Mouse (Mus musculus) hindbrain, embryonic 13.5 days (tissue): Measurements from ENCODE around the gene Sohlh1. TPM values are rescaled to one million over a fixed set of nuclear protein-coding genes. Genes with fewer than 3 reads are reported as not detected.

ENCODE experiments used
- ATAC-seq: fragments of 200-750 bp; cut with Nextera tagmentation; 2 replicates; pipeline ENCODE4 v1.8.0; 2017; ENCODE audit warnings: moderate TSS enrichment; ENCODE audit not compliant: low FRiP score
- H3K27ac ChIP-seq: fragments of 300-500 bp; sonication (generic); 2 replicates; pipeline ENCODE4 v1.5.1; 2015; ENCODE audit warnings: inconsistent platforms, mild to moderate bottlenecking, moderate library complexity
- H3K27me3 ChIP-seq: fragments of 300-500 bp; sonication (generic); 2 replicates; pipeline ENCODE4 v1.6.1; 2015; ENCODE audit warnings: mild to moderate bottlenecking, inconsistent platforms
- H3K36me3 ChIP-seq: fragments of 300-500 bp; sonication (generic); 2 replicates; pipeline ENCODE4 v1.6.1; 2015; ENCODE audit warnings: mild to moderate bottlenecking, inconsistent platforms
- H3K4me1 ChIP-seq: fragments of 300-500 bp; sonication (generic); replicated peaks from 2 replicates; pipeline ENCODE4 v1.6.1; 2015; ENCODE audit warnings: inconsistent platforms
- H3K4me2 ChIP-seq: fragments of 300-500 bp; sonication (generic); 2 replicates; pipeline ENCODE4 v1.6.1; 2015; ENCODE audit warnings: inconsistent platforms, mild to moderate bottlenecking, moderate library complexity
- H3K4me3 ChIP-seq: fragments of 300-500 bp; sonication (generic); 2 replicates; pipeline ENCODE4 v1.5.1; 2015; ENCODE audit warnings: mild to moderate bottlenecking, inconsistent platforms
- H3K9ac ChIP-seq: fragments of 300-500 bp; sonication (generic); 2 replicates; pipeline ENCODE4 v1.6.1; 2015; ENCODE audit warnings: mild to moderate bottlenecking, inconsistent platforms
- H3K9me3 ChIP-seq: fragments of 300-500 bp; sonication (generic); 2 replicates; pipeline ENCODE4 v1.6.1; 2016; ENCODE audit warnings: inconsistent platforms
- WGBS: fragments of 180-500 bp; shearing (Covaris S2); methylation state at CpG from one replicate; pipeline ENCODE4 v1.1.7; 2015; 5-methylcytosine and 5-hydroxymethylcytosine counted together
- polyA plus RNA-seq: library from polyadenylated mRNA; unstranded; fragments of >200 nt; fragmentation: Nextera tagmentation; extraction: Ambion mirVana; gene quantifications from 2 replicates; pipeline ENCODE4 v1.2.1, GENCODE M21; 2015

Gene Sohlh1
- polyA plus RNA-seq, 1 experiment from 2014 or later, result not detected

GRCm38 (mm10) chr2:25863337-25864131 lies 16.5 kb upstream of the Sohlh1 start, which contains the start of gene Kcnt1:
Gene Kcnt1 (plus strand): TSS chr2:25863734.
- H3K4me1 ChIP-seq, result peaks cover 44% of the 10 kb centered on the region
- under 1% methylated on average over 45 of the region's 53 CpGs for WGBS
- H3K4me2 ChIP-seq, result peak within 1 kb of the TSS; percentile 97
- ATAC-seq, result peak; percentile 62; the same call in 1 of the 2 replicates
- H3K27ac ChIP-seq, result no peak within 1 kb of the TSS
- H3K27me3 ChIP-seq, result peaks cover 43% of the 10 kb centered on the region
- no peaks in the 10 kb centered on the region for H3K9me3 ChIP-seq
- peak within 1 kb of the TSS; percentile 57 for H3K4me3 ChIP-seq
- peak within 1 kb of the TSS; percentile 74 for H3K9ac ChIP-seq
- H3K36me3 ChIP-seq, result no peaks in the 10 kb centered on the region

- peak overlapping the region; percentile 97 for H3K4me2 ChIP-seq
- no peak for ATAC-seq
- peak overlapping the region; percentile 57 for H3K4me3 ChIP-seq
- H3K27ac ChIP-seq, result no peak overlapping the region
- H3K36me3 ChIP-seq, result no peaks in the 10 kb centered on the region
- H3K9ac ChIP-seq, result no peak overlapping the region
- H3K4me1 ChIP-seq, result peaks cover 44% of the 10 kb centered on the region
- 69% methylated on average over 5 of the region's 5 CpGs for WGBS
- H3K9me3 ChIP-seq, result no peaks in the 10 kb centered on the region
- H3K27me3 ChIP-seq, result peaks cover 43% of the 10 kb centered on the region
Measured at GRCm38 (mm10) chr2:25862696-25863270, 15.7 kb upstream of the Sohlh1 start.

GRCm38 (mm10) chr2:25862038-25862437 lies 15.0 kb upstream of the Sohlh1 start:
- peaks cover 44% of the 10 kb centered on the region for H3K4me1 ChIP-seq
- H3K36me3 ChIP-seq, result no peaks in the 10 kb centered on the region
- no peaks in the 10 kb centered on the region for H3K9me3 ChIP-seq
- WGBS, result 73% methylated on average over 2 of the region's 2 CpGs
- H3K4me3 ChIP-seq, result no peak overlapping the region
- no peak for ATAC-seq
- no peak overlapping the region for H3K27ac ChIP-seq
- H3K27me3 ChIP-seq, result peaks cover 43% of the 10 kb centered on the region
- no peak overlapping the region for H3K9ac ChIP-seq
- H3K4me2 ChIP-seq, result no peak overlapping the region

GRCm38 (mm10) chr2:25859891-25860290 lies 12.8 kb upstream of the Sohlh1 start:
- H3K9me3 ChIP-seq, result no peaks in the 10 kb centered on the region
- peaks cover 27% of the 10 kb centered on the region for H3K4me1 ChIP-seq
- peaks cover 27% of the 10 kb centered on the region for H3K27me3 ChIP-seq
- no peak for ATAC-seq
- no peak overlapping the region for H3K4me2 ChIP-seq
- H3K4me3 ChIP-seq, result no peak overlapping the region
- no peaks in the 10 kb centered on the region for H3K36me3 ChIP-seq
- H3K27ac ChIP-seq, result no peak overlapping the region
- no peak overlapping the region for H3K9ac ChIP-seq
- WGBS, result 89% methylated on average over 3 of the region's 3 CpGs

GRCm38 (mm10) chr2:25853998-25854397 lies 7.0 kb upstream of the Sohlh1 start:
- 70% methylated on average over 5 of the region's 5 CpGs for WGBS
- ATAC-seq, result no peak

GRCm38 (mm10) chr2:25852626-25853025 lies 5.6 kb upstream of the Sohlh1 start:
- no peak for ATAC-seq
- WGBS, result 57% methylated on average over 3 of the region's 3 CpGs
- no peaks in the 10 kb centered on the region; the same call in 1 of the 2 replicates for H3K4me1 ChIP-seq

More at GRCm38 (mm10) chr2:25853998-25854397, 7.0 kb upstream of the Sohlh1 start:
- H3K9ac ChIP-seq, result no peak overlapping the region
- H3K4me1 ChIP-seq, result no peaks in the 10 kb centered on the region; the same call in 1 of the 2 replicates
- H3K9me3 ChIP-seq, result no peaks in the 10 kb centered on the region
- H3K27ac ChIP-seq, result no peak overlapping the region
- no peaks in the 10 kb centered on the region for H3K27me3 ChIP-seq
- H3K36me3 ChIP-seq, result no peaks in the 10 kb centered on the region
- no peak overlapping the region for H3K4me2 ChIP-seq
- H3K4me3 ChIP-seq, result no peak overlapping the region

GRCm38 (mm10) chr2:25850330-25850729 lies 3.3 kb upstream of the Sohlh1 start:
- 12% methylated on average over 4 of the region's 4 CpGs for WGBS
- no peak overlapping the region for H3K4me2 ChIP-seq
- H3K27me3 ChIP-seq, result no peaks in the 10 kb centered on the region

More at GRCm38 (mm10) chr2:25852626-25853025, 5.6 kb upstream of the Sohlh1 start:
- Histone ChIP-seq H3K27me3 (no peaks in the 10 kb centered on the region), H3K4me2 (no peak overlapping the region), H3K9ac (no peak overlapping the region), H3K36me3 (no peaks in the 10 kb centered on the region), H3K4me3 (no peak overlapping the region), H3K9me3 (no peaks in the 10 kb centered on the region), H3K27ac (no peak overlapping the region; the same call in 1 of the 2 replicates)

GRCm38 (mm10) chr2:25846516-25846915 lies 532 bp downstream of the Sohlh1 start:
- Histone ChIP-seq H3K4me3 (no peak overlapping the region), H3K9ac (no peak overlapping the region), H3K4me1 (no peaks in the 10 kb centered on the region; the same call in 1 of the 2 replicates), H3K9me3 (no peaks in the 10 kb centered on the region), H3K27ac (no peak overlapping the region), H3K36me3 (no peaks in the 10 kb centered on the region), H3K27me3 (no peaks in the 10 kb centered on the region), H3K4me2 (no peak overlapping the region)
- ATAC-seq, result no peak
- WGBS, result 87% methylated on average over 8 of the region's 8 CpGs

More at GRCm38 (mm10) chr2:25850330-25850729, 3.3 kb upstream of the Sohlh1 start:
- no peak overlapping the region for H3K4me3 ChIP-seq
- H3K9ac ChIP-seq, result no peak overlapping the region
- no peak for ATAC-seq
- no peak overlapping the region for H3K27ac ChIP-seq
- H3K36me3 ChIP-seq, result no peaks in the 10 kb centered on the region
- H3K9me3 ChIP-seq, result no peaks in the 10 kb centered on the region
- H3K4me1 ChIP-seq, result no peaks in the 10 kb centered on the region; the same call in 1 of the 2 replicates

GRCm38 (mm10) chr2:25844097-25844496 lies 3.0 kb downstream of the Sohlh1 start:
- 85% methylated on average over 3 of the region's 3 CpGs for WGBS

GRCm38 (mm10) chr2:25842758-25843157 lies 4.3 kb downstream of the Sohlh1 start:
- 70% methylated on average over 1 of the region's 1 CpGs for WGBS
- ATAC-seq, result no peak

More at GRCm38 (mm10) chr2:25844097-25844496, 3.0 kb downstream of the Sohlh1 start:
- Histone ChIP-seq H3K27me3 (no peaks in the 10 kb centered on the region), H3K9ac (no peak overlapping the region), H3K4me3 (no peak overlapping the region), H3K4me1 (no peaks in the 10 kb centered on the region), H3K9me3 (no peaks in the 10 kb centered on the region), H3K4me2 (no peak overlapping the region), H3K36me3 (no peaks in the 10 kb centered on the region), H3K27ac (no peak overlapping the region)
- ATAC-seq, result no peak

GRCm38 (mm10) chr2:25842161-25842560 lies 4.9 kb downstream of the Sohlh1 start:
- H3K27me3 ChIP-seq, result no peaks in the 10 kb centered on the region
- H3K9me3 ChIP-seq, result no peaks in the 10 kb centered on the region
- H3K4me2 ChIP-seq, result no peak overlapping the region
- no peak overlapping the region for H3K4me3 ChIP-seq
- no peak overlapping the region for H3K9ac ChIP-seq
- H3K36me3 ChIP-seq, result no peaks in the 10 kb centered on the region
- ATAC-seq, result no peak
- 73% methylated on average over 4 of the region's 4 CpGs for WGBS
- no peaks in the 10 kb centered on the region for H3K4me1 ChIP-seq
- H3K27ac ChIP-seq, result no peak overlapping the region

More at GRCm38 (mm10) chr2:25842758-25843157, 4.3 kb downstream of the Sohlh1 start:
- Histone ChIP-seq H3K27me3 (no peaks in the 10 kb centered on the region), H3K4me1 (no peaks in the 10 kb centered on the region), H3K9ac (no peak overlapping the region), H3K4me2 (no peak overlapping the region), H3K27ac (no peak overlapping the region), H3K36me3 (no peaks in the 10 kb centered on the region), H3K9me3 (no peaks in the 10 kb centered on the region), H3K4me3 (no peak overlapping the region)

GRCm38 (mm10) chr2:25836291-25836690 lies 10.8 kb downstream of the Sohlh1 start:
- Histone ChIP-seq H3K27me3 (no peaks in the 10 kb centered on the region), H3K36me3 (no peaks in the 10 kb centered on the region), H3K9me3 (no peaks in the 10 kb centered on the region), H3K4me1 (no peaks in the 10 kb centered on the region), H3K4me2 (no peak overlapping the region), H3K4me3 (no peak overlapping the region), H3K27ac (no peak overlapping the region), H3K9ac (no peak overlapping the region)
- peak; percentile 73; the same call in 1 of the 2 replicates for ATAC-seq
- WGBS, result 50% methylated on average over 5 of the region's 5 CpGs
